Mouse (Mus musculus): ENCODE data around the gene Olfr31.

Gene Olfr31

DNA sequence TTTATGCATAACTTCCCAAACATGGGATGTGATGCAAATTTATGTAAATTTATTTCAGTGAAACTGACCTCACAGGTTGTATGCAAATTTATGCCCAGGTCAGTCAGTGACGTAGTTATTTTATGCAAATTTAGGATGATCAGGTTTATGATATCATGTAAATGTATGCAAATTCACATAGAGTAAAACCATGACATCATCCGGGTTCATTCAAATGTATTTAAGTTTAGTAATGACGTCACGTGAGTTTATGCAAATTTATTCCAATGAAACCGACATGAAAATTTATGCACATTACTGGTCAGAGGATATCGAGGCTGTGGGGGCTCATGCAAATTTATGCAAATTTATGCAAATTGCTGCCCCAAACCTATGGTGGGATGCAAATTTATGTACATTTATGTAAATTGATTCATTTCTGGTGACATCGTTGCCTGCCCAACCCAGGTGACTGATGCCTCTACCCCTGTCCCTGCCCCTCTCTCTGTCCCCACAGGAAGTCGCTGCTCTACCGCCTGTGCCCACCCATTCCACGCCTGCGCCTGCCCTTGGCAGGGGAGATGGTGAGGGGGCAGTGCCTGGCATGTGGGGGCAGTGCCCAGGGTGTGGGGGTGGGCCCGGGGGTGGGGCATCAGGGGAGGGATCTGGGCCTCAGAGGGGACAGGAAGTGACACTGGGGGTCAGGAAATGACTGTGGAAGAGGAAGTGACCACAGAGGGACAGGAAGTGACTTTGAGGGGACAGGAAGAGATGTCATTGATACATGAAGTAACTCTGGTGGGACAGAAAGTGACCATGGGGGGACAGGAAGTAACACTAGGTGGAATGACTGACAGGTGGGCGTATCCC, 32.1 kb downstream of the Olfr31 start:
- no peak for DNase-seq (ENCODE audit: low spot score in 2 of 2)

GRCm38 (mm10) chr14:14355360-14355646, 32.7 kb downstream of the Olfr31 start:
- DNase-seq (ENCODE audit: low spot score in 2 of 2), result no peak

Data from spleen, postnatal 4 days (tissue).